Mouse (Mus musculus) hindbrain, embryonic 10.5 days (tissue): ENCODE data around the gene Rpp25l. TPM values are rescaled to one million over a fixed set of nuclear protein-coding genes. Genes with fewer than 3 reads are reported as not detected.
"Not testable (repeated sequence)": the region's sequence is repeated elsewhere in the genome, so short reads cannot be mapped to it uniquely, and the experiment has no call there.

ENCODE experiments used
- DNase-seq: peaks from one replicate; pipeline ENCODE4 v3.0.0-alpha.2; 2017; ENCODE audit warnings: low spot score
- H3K27ac ChIP-seq: fragments of 300-500 bp; sonication (generic); 2 replicates; pipeline ENCODE4 v1.5.1; 2016; ENCODE audit warnings: mild to moderate bottlenecking, moderate library complexity
- H3K27me3 ChIP-seq: fragments of 300-500 bp; sonication (generic); 2 replicates; pipeline ENCODE4 v1.6.1; 2016; ENCODE audit warnings: mild to moderate bottlenecking; ENCODE audit not compliant: poor library complexity, insufficient read depth, severe bottlenecking
- H3K36me3 ChIP-seq: fragments of 300-500 bp; sonication (generic); 2 replicates; pipeline ENCODE4 v1.6.1; 2016; ENCODE audit warnings: mild to moderate bottlenecking, moderate library complexity
- H3K4me1 ChIP-seq: fragments of 300-500 bp; sonication (generic); replicated peaks from 2 replicates; pipeline ENCODE4 v1.6.1; 2016; ENCODE audit warnings: mild to moderate bottlenecking
- H3K4me3 ChIP-seq: fragments of 300-500 bp; sonication (generic); 2 replicates; pipeline ENCODE4 v1.5.1; 2016; ENCODE audit warnings: mild to moderate bottlenecking, moderate library complexity
- H3K9me3 ChIP-seq: fragments of 300-500 bp; sonication (generic); 2 replicates; pipeline ENCODE4 v1.6.1; 2016; ENCODE audit warnings: mild to moderate bottlenecking, moderate library complexity
- WGBS: fragments of 180-500 bp; shearing (Covaris S2); methylation state at CpG from one replicate; pipeline ENCODE4 v1.1.7; 2016; 5-methylcytosine and 5-hydroxymethylcytosine counted together
- polyA plus RNA-seq: library from polyadenylated mRNA; unstranded; fragments of >200 nt; fragmentation: Nextera tagmentation; extraction: Ambion mirVana; gene quantifications from 2 replicates; pipeline ENCODE4 v1.2.1, GENCODE M21; 2016

Rpp25l gene
- polyA plus RNA-seq, 1 experiment from 2014 or later, result 89.7 TPM

DNA sequence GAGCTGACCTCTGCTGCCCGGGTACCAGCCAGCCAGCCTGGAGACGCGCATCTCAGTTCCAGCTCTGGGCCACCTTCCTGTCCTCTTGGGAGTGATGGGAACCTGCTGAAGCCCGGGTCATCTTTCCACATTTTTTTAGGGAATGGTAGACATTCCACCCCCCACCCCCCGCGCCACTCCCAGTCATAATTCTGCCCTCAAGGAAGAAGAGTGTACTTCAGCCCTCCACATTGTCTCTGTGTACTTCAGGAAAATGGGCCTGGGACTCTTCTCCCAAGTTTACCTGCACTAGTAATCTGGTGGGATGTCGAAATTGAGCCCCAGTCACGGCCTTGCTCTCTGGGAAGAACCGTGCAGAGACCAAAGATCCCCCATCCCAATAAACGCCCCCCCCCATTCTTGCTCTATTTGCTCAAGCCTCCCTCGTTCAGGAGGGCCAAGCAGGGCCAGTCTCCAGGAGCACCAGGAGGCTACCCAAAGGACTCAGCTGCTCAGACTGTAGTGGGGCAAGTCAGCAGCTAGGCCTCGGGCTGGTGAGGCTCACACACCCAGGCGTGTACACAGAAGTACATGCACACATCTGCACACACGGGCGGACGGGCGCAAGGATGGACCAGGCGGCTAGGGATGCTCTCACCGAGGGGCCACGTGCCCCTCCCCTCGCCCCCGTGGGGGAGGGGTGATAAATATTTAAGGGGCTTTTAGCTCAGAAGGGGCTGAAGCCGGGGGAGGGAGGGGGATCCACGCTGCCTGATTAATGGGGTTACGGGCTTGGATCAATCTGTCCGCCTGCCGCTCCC, 29.0 kb downstream of the Rpp25l start:
- under 1% methylated on average over 27 of the region's 27 CpGs for WGBS
- peak; percentile 72 for DNase-seq
- H3K27me3 ChIP-seq, H3K9me3 ChIP-seq: not testable (repeated sequence)
- H3K27ac ChIP-seq, result peak overlapping the region; percentile 87
- peaks cover 65% of the 10 kb centered on the region for H3K4me1 ChIP-seq
- H3K4me3 ChIP-seq, result peak overlapping the region; percentile 31
- peaks cover 41% of the 10 kb centered on the region for H3K36me3 ChIP-seq

DNA sequence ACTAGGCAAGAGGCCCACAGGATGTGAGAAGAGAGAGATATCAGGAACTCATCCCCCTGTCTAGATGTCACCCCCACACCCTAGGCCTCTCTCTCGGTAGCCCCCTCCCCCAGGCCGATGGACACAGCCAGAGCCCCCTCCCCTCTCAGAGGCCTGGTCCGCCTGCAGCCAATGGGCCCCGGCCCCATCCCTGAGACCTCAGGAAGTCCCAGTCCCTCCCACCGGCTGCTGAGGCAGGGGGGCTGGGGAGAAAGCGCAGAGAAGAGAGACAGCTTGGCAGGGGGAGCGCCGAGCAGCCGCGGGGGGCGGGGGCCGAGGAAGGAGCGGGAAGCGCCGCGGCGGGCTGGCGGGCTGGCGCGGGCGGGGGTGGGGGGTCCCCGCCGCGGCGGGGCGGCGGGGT, 30.0 kb downstream of the Rpp25l start:
- not testable (repeated sequence) for DNase-seq, H3K27me3 ChIP-seq, H3K9me3 ChIP-seq
- peak overlapping the region; percentile 43 for H3K4me3 ChIP-seq
- WGBS, result 0% methylated on average over 1 of the region's 27 CpGs
- peak overlapping the region; percentile 88 for H3K27ac ChIP-seq
- peaks cover 51% of the 10 kb centered on the region for H3K36me3 ChIP-seq
- H3K4me1 ChIP-seq, result peaks cover 67% of the 10 kb centered on the region

- no peak for DNase-seq
- WGBS, result 25% methylated on average over 6 of the region's 6 CpGs
- H3K27me3 ChIP-seq, result no peaks in the 10 kb centered on the region
- peaks cover 54% of the 10 kb centered on the region for H3K36me3 ChIP-seq
- H3K4me1 ChIP-seq, result peaks cover 72% of the 10 kb centered on the region
- H3K4me3 ChIP-seq, result peak overlapping the region; percentile 43
- peak overlapping the region; percentile 88 for H3K27ac ChIP-seq
- no peaks in the 10 kb centered on the region for H3K9me3 ChIP-seq
Measured at GRCm38 (mm10) chr4:41682789-41683188, 30.5 kb downstream of the Rpp25l start.

DNA sequence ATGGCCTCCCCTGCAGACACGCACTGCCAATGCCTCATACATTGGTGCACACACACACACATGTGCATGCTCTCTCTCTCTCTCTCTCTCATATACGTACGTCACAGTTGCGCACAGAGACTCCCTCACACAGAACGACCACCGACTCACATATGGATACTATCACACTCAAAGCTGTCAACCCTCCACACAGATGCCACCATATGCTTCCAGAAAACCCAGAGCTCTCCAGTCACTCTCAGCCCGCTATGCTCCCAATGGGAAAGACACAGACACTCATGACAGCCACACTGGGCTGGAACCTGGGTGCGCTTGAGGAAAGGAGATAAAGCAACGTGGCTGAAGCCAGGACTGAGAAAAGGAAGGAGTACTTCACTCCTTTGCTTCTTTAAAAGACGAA, 31.4 kb downstream of the Rpp25l start:
- no peak for DNase-seq
- WGBS, result 76% methylated on average over 10 of the region's 10 CpGs
- peaks cover 58% of the 10 kb centered on the region for H3K36me3 ChIP-seq
- H3K27me3 ChIP-seq, result 0 out of 2 replicates have a peak, but pooled peaks cover 4% of the 10 kb centered on the region
- no peaks in the 10 kb centered on the region for H3K9me3 ChIP-seq
- H3K4me1 ChIP-seq, result peaks cover 80% of the 10 kb centered on the region
- H3K4me3 ChIP-seq, result peak overlapping the region; percentile 43; the same call in 1 of the 2 replicates
- peak overlapping the region; percentile 88 for H3K27ac ChIP-seq

DNA sequence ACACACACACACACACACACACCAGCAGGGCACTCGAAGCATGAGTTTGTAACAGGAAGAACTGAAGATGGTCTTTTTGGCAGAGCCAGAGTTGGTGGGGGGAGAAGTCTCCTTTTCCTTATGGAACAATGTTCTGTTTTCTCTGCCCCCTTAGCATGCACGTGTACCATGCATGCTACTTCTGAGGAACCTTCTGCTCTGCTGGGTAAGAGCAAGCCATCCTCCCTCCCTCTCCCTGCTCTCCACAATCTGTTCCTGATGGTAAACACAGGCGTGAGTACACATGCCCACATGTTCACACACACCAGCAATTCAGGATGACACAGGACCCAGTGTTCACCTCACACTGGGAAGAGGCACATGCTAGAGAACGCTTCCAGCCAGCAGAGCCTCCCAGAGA, 32.2 kb downstream of the Rpp25l start:
- Histone ChIP-seq H3K4me1 (peaks cover 80% of the 10 kb centered on the region), H3K27ac (peak overlapping the region; percentile 47), H3K27me3 (0 out of 2 replicates have a peak, but pooled peaks cover 6% of the 10 kb centered on the region), H3K4me3 (no peak overlapping the region), H3K36me3 (peaks cover 60% of the 10 kb centered on the region), H3K9me3 (no peaks in the 10 kb centered on the region)
- no peak for DNase-seq
- 71% methylated on average over 4 of the region's 4 CpGs for WGBS

DNA sequence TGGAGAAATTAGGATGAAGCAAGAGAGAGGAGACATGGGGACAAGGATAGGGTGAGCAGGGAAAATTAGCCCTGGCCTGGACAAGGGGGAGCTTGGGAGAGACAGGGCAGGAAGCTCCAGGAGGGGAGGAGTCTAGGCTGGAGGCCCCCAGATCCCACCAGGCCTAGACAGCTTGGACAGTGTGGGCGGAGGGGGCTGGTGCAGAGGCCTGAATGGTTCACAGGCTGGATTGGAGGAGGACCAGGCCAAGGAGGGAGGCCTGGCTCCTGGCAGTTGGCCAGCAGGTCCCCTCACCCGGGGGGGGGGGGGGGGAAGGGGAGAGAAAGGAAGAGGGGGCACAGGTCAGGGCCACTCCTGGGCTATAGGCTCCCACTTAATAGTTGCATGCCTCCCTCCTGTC, 34.0 kb downstream of the Rpp25l start:
- Histone ChIP-seq H3K27me3 (0 out of 2 replicates have a peak, but pooled peaks cover 10% of the 10 kb centered on the region), H3K4me3 (peak overlapping the region; percentile 9; the same call in 1 of the 2 replicates), H3K36me3 (peaks cover 79% of the 10 kb centered on the region), H3K27ac (peak overlapping the region; percentile 67), H3K9me3 (no peaks in the 10 kb centered on the region), H3K4me1 (peaks cover 84% of the 10 kb centered on the region)
- 82% methylated on average over 1 of the region's 2 CpGs for WGBS
- DNase-seq, result peak; percentile 14

GRCm38 (mm10) chr4:41678863-41679262, 34.5 kb downstream of the Rpp25l start:
- Histone ChIP-seq H3K9me3 (no peaks in the 10 kb centered on the region), H3K27ac (peak overlapping the region; percentile 67), H3K36me3 (peaks cover 83% of the 10 kb centered on the region), H3K4me1 (peaks cover 84% of the 10 kb centered on the region), H3K4me3 (no peak overlapping the region; the same call in 1 of the 2 replicates), H3K27me3 (0 out of 2 replicates have a peak, but pooled peaks cover 10% of the 10 kb centered on the region)
- whole genome bisulfite sequencing, result 74% methylated on average over 6 of the region's 6 CpGs
- DNase-seq, result no peak

GRCm38 (mm10) chr4:41677006-41677629, 36.2 kb downstream of the Rpp25l start:
- Histone ChIP-seq H3K9me3 (no peaks in the 10 kb centered on the region), H3K36me3 (peaks cover 92% of the 10 kb centered on the region), H3K4me3 (no peak overlapping the region), H3K27ac (peak overlapping the region; percentile 70), H3K4me1 (peaks cover 92% of the 10 kb centered on the region), H3K27me3 (0 out of 2 replicates have a peak, but pooled peaks cover 10% of the 10 kb centered on the region)
- DNase-seq, result peak; percentile 7
- 55% methylated on average over 13 of the region's 13 CpGs for WGBS

DNA sequence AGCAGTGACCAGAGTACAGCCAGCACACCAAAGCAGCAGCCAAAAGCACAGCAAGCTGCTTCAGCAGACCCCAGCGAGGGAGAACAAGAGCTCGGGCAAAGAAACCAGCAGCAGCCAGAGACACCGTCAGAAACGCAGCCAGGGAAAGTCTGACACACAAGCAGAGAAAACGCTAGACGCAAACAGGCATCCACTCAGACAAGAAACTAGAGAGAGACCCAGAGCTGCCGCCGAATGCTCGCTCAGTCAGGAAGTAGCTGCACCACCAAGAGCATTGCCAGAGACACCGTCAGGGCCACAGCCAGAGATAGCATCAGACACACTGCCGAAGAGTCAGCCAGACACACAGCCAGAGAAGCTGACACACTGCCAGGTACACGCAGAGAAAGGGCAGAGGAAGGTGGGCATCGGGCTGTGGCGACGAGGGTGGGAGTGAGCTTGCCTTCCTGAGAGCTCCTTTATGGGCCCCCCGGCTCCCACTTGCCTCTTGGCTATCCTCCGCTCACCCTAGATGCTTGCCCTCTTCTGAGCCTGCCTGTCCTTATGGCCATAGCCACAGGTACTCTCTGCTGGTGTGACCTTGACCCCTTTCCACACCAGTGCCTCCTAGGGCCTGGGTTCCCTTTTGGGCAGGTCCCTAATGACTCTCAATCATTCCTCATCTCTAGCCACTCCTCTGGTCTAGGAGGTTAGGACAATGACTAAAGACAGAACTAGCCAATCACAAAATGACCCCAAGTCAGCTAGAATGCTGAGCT, 36.9 kb downstream of the Rpp25l start:
- Histone ChIP-seq H3K27ac (peak overlapping the region; percentile 70), H3K4me3 (no peak overlapping the region), H3K36me3 (peaks cover 94% of the 10 kb centered on the region), H3K9me3 (no peaks in the 10 kb centered on the region), H3K27me3 (0 out of 2 replicates have a peak, but pooled peaks cover 10% of the 10 kb centered on the region), H3K4me1 (peaks cover 94% of the 10 kb centered on the region)
- 80% methylated on average over 17 of the region's 17 CpGs for WGBS
- DNase-seq, result no peak

DNA sequence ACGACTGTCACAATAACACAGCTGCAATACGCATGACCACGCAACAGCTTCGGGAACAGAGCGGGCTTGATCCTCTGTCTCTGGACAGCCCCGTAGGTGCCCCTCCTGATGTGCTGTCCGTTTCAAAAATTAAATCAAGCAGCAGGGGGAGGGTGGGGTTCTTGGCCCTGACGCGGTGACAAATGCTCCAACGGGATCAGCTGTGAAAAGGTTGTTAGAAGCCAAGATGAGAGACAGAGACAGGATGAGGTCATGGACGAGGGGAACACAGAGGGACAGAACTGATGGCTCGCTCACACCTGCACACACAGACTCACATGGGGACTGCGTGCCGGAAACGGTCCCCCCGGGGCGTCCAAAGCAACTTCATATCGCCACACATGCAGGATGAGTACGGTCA, 40.1 kb downstream of the Rpp25l start:
- WGBS, result 60% methylated on average over 19 of the region's 19 CpGs
- peaks cover 97% of the 10 kb centered on the region for H3K36me3 ChIP-seq

GRCm38 (mm10) chr4:41672522-41672963, 40.8 kb downstream of the Rpp25l start:
- Histone ChIP-seq H3K4me3 (peak overlapping the region; percentile 20), H3K4me1 (peaks cover 74% of the 10 kb centered on the region), H3K9me3 (no peaks in the 10 kb centered on the region), H3K27ac (peak overlapping the region; percentile 84), H3K36me3 (peaks cover 99% of the 10 kb centered on the region), H3K27me3 (0 out of 2 replicates have a peak, but pooled peaks cover 15% of the 10 kb centered on the region)
- WGBS, result 31% methylated on average over 8 of the region's 8 CpGs
- peak; percentile 20 for DNase-seq

More for the DNA sequence above, 40.1 kb downstream of the Rpp25l start:
- Histone ChIP-seq H3K4me3 (no peak overlapping the region), H3K4me1 (peaks cover 80% of the 10 kb centered on the region), H3K27me3 (0 out of 2 replicates have a peak, but pooled peaks cover 15% of the 10 kb centered on the region), H3K27ac (peak overlapping the region; percentile 84), H3K9me3 (no peaks in the 10 kb centered on the region)
- DNase-seq, result peak; percentile 12

GRCm38 (mm10) chr4:41671963-41672480, 41.3 kb downstream of the Rpp25l start:
- peak overlapping the region; percentile 84 for H3K27ac ChIP-seq
- DNase-seq, result no peak
- H3K4me3 ChIP-seq, result peak overlapping the region; percentile 20
- WGBS, result 16% methylated on average over 8 of the region's 8 CpGs
- H3K9me3 ChIP-seq, result no peaks in the 10 kb centered on the region
- H3K27me3 ChIP-seq, result 0 out of 2 replicates have a peak, but pooled peaks cover 11% of the 10 kb centered on the region
- peaks cover 99% of the 10 kb centered on the region for H3K36me3 ChIP-seq
- H3K4me1 ChIP-seq, result peaks cover 71% of the 10 kb centered on the region
